Mouse (Mus musculus) heart, adult 10 weeks (tissue): ENCODE data around the gene Cdc6. TPM values are rescaled to one million over a fixed set of nuclear protein-coding genes. Genes with fewer than 3 reads are reported as not detected.

Source experiments
- polyA plus RNA-seq: library from polyadenylated mRNA; stranded (reverse); fragments of 350-450 nt; fragmentation: Illumina TruSeq; extraction: RNeasy Lipid Tissue Mini Kit (QIAGEN cat#74804); gene quantifications from one replicate; pipeline ENCODE4 v1.2.3, GENCODE M21; 2014; ENCODE audit warnings: low read depth, low replicate concordance

Gene Cdc6
- polyA plus RNA-seq: 0.29 TPM

DNA sequence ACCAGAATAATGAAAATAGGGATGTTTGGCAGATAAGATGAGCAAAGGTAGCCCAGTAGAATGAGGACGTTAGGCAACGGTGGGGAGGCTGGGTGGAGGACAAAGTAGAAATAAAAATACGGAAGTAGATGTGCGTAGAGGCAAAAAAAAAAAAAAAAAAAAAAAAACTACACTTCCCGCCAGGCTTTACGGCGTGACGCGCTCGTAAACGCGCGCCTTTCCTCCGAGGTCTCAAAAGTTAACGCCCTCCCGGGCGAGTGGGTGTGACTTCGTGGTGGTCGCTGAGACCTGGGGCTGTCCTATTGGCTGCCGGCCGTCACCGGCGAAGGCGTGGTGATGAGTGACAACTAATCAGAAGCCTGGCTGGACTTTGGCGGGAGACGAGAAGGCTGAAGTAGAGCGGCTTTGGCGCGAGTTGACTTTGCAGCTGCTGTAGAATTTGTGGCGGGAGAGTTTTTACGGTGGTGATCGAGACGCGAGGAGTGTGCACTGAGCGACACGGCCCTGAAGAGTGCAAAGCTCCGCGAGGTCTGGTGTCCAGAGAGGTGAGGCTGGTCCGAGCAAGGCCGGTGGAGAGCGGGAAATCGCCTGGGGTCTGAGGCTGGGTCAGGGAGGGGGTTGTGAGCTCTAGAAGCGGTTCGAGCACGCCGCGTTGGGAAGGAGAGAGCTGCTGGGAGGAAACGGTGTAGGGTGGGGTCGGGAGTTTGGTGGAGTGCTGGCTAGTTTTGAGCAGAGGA is at the start of gene Cdc6:
Cdc6 (plus strand) TSS at position 365 of the 737 bp plus-strand sequence.

DNA sequence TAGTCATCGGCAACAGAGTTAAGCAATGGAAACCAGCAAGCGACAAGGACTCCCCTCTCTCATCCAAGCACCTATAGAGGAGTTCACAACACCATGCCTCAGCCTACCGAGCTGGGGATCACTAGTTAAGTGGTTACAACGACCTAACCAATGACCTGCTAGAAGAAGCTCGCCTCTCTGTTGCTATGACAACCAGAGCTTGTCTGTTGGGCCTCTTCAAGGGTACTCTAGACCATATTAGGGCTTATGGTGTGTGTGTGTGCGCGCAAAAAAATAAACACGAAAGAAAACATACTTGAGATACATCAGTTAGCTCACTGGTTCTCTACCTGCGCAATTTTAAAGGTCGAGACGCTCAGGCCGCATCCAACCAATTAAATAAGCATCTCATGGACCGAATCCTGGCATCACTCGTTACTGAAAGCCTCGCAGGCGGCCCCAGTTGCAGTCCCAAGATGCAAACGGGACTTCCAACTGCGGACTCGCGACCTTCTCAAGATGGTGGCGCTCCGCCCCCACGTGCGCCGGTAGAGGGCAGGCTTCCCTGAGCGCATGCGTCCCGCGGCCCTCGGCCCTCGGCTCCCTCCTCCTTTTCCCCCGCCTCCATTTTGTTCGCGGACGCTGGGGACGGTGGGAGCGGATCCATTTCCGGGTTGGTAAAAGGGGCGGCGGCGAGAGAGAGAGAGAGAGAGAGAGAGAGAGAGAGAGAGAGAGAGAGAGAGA is 44.4 kb upstream of the Cdc6 start, which contains the start of gene Wipf2:
Wipf2 (plus strand) TSS at position 611 of the 723 bp plus-strand sequence.

DNA sequence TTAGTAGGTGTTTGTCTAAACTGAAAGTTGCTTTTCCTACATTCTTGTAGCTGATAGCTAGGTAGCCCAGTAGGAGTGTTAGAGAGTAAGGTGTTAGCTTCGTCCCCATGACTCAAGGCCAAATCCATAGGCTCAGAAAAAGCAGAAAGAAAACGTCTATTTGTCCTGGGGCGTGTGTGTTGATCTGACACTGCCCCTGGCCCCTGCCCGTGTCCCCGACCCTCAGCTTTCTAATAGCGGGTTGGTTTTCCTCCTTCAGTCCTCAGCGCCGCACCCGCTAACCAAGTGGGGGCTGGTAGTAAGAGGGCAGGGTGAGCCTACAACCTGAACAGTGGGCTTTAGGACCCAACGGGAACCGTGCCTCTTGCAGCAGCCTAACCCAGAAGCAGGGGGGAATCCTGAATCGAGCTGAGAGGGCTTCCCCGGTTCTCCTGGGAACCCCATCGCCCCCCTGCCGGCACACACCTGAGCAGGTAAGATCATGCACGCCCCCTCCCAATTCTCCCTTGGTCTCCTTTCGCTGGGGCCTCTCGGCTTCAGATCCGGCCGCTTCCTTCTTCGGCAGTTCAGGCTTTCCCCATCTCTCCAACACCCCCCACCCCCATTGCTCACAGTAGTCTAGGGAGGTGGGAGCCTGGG is 20.0 kb downstream of the Cdc6 start, which contains the start of gene Rara:
Rara (plus strand) TSS at position 381 of the 639 bp plus-strand sequence.

Other genes starting within 250 kb of the Cdc6 start
- not detected for gene Gsdma, start 243.4 kb upstream of the Cdc6 start, polyA plus RNA-seq
- 106 TPM for gene Psmd3, start 225.2 kb upstream of the Cdc6 start, polyA plus RNA-seq
- not detected for gene Csf3, start 206.5 kb upstream of the Cdc6 start, polyA plus RNA-seq
- 37.3 TPM for gene Med24, start 178.4 kb upstream of the Cdc6 start, polyA plus RNA-seq
- 99.6 TPM for gene Thra, start 167.2 kb upstream of the Cdc6 start, polyA plus RNA-seq
- 43.3 TPM for gene Nr1d1, start 132.5 kb upstream of the Cdc6 start, polyA plus RNA-seq
- 72.5 TPM for gene Msl1, start 112.3 kb upstream of the Cdc6 start, polyA plus RNA-seq
- 20.0 TPM for gene Casc3, start 102.9 kb upstream of the Cdc6 start, polyA plus RNA-seq
- 2.1 TPM for gene Rapgefl1, start 71.0 kb upstream of the Cdc6 start, polyA plus RNA-seq
- gene Wipf2, start 44.2 kb upstream of the Cdc6 start, polyA plus RNA-seq: 5.2 TPM
- gene Rara, start 20.0 kb downstream of the Cdc6 start, polyA plus RNA-seq: 8.3 TPM
- not detected for gene Gjd3, start 75.2 kb downstream of the Cdc6 start, polyA plus RNA-seq
- 0.60 TPM for gene Top2a, start 116.4 kb downstream of the Cdc6 start, polyA plus RNA-seq
- 96.6 TPM for gene Igfbp4, start 133.4 kb downstream of the Cdc6 start, polyA plus RNA-seq
- 0.42 TPM for gene Tns4, start 181.5 kb downstream of the Cdc6 start, polyA plus RNA-seq
- 0.52 TPM for gene Ccr7, start 247.3 kb downstream of the Cdc6 start, polyA plus RNA-seq